Mouse (Mus musculus): Measurements from ENCODE around the gene Ube2b.

DNA sequence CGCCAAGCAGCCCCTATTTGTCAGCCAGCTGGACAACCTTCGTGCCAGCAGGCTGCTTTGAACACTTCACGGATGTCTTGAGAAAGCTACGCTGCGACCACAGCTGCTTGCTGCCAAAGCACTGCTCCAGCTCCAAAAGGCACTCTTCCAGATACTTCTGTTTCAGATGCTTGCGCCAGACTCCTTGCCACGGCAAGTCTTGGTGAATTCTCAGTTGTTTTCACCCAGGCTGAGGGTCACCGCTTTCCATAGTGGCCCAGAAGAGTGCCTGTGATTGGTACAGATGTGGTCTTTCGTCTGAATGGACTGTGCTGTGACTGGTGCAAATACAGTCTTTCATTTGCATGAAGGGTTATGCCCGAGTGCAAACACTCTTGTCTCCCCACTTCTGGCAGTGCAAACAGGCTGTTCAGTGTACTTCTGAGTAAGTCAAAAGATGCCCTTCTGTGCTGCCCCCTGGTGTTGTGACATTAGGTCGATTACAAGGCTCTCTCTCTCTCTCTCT lies 39.5 kb downstream of the Ube2b start:
- TF ChIP-seq CTCF (IDR thresholded peaks at IDR 0.05; ENCODE audit: borderline replicate concordance, extremely low read depth, insufficient read depth, insufficient read length) (no peak), POLR2A (IDR thresholded peaks at IDR 0.05; ENCODE audit: borderline replicate concordance, extremely low read depth, insufficient read depth, insufficient read length, poor library complexity, severe bottlenecking) (no peak)

Measured in brain, embryonic 14.5 days (tissue).